Mouse (Mus musculus): ENCODE data around the gene Anks1. TPM values are rescaled to one million over a fixed set of nuclear protein-coding genes. Genes with fewer than 3 reads are reported as not detected.
A peak's percentile ranks its signal among the peaks of the same experiment; 100 is the strongest.

Anks1 gene
- polyA plus RNA-seq, 1 experiment from 2014 or later: 11.5 TPM

DNA sequence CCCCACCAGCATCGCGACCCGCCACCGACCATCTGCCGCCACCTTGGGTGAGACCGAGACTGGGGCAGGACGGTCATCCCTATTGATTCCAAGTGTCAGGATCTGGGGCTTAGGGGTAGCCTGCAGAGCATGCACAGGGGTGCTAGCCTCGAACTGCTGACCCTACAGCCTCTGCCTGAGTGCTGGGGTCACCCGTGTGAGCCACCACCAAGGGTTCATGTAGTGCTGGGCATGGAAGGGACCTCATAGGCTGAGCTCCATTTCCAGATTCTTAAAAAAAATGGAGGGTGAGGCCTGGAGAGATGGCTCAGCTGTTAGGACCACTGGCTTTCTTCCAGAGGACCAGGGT, 171.7 kb downstream of the Anks1 start:
- H3K9ac ChIP-seq: 0 out of 2 replicates have a peak overlapping the region, but pooled peaks have one; percentile 71
- no peak overlapping the region for H3K27ac ChIP-seq (ENCODE audit: poor library complexity, severe bottlenecking)
- H3K27me3 ChIP-seq (replicated peaks): peaks cover 16% of the 10 kb centered on the region
- no peaks in the 10 kb centered on the region for H3K9me3 ChIP-seq (replicated peaks)
- H3K4me2 ChIP-seq: peak overlapping the region; percentile 97
- WGBS: 15% methylated on average over 9 of the region's 9 CpGs
- H3K4me1 ChIP-seq (replicated peaks): peaks cover 9% of the 10 kb centered on the region; the same call in 1 of the 2 replicates
- H3K4me3 ChIP-seq: peak overlapping the region; percentile 60
- no peaks in the 10 kb centered on the region for H3K36me3 ChIP-seq
- ATAC-seq (ENCODE audit: insufficient number of reproducible peaks, low FRiP score): 0 out of 2 replicates have a peak, but pooled peaks have one; percentile 3

DNA sequence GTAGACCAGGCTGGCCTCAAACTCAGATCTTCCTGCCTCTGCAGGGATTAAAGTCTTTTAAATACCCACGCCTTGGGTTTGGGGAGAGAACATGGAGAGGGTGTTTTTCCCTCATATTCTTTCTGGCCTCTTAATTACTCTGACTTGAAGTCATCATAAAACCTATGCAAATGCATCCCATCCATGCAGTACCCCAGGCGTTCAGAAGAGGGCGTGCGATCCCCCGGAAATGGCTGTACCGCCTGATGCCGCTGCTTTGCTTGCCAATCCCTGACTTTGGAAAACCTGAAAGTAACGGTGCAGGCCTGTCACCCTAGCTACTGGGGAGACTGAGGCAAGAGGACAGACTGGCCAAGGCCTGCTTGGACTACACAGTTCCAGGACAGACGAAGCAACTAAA, 172.3 kb downstream of the Anks1 start:
- Histone ChIP-seq H3K4me2 (no peak overlapping the region), H3K9me3 (replicated peaks) (no peaks in the 10 kb centered on the region), H3K36me3 (no peaks in the 10 kb centered on the region), H3K27ac (ENCODE audit: poor library complexity, severe bottlenecking) (no peak overlapping the region), H3K27me3 (replicated peaks) (peaks cover 12% of the 10 kb centered on the region; the same call in 1 of the 2 replicates), H3K4me3 (no peak overlapping the region), H3K4me1 (replicated peaks) (peaks cover 9% of the 10 kb centered on the region; the same call in 1 of the 2 replicates), H3K9ac (no peak overlapping the region)
- no peak for ATAC-seq (ENCODE audit: insufficient number of reproducible peaks, low FRiP score)
- 57% methylated on average over 9 of the region's 9 CpGs for WGBS

DNA sequence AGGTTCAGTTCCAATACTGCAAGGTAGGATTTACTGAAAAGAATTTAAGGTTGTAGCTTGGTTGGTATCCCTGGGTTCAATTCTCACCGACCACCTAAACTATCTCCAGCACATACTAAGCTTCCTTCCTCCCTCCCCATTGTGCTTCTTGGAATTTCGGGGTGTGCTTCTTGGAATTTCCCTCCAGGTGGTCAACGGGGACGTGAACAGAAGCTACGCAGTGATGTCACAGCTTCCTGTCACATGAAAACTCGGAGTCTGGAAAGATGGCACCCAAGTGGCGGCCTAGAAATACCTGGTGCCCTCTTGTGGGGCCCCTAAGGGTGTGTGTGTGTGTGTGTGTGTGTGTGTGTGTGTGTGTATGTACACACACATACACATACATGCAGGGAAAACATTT, 172.8 kb downstream of the Anks1 start:
- H3K9me3 ChIP-seq (replicated peaks): no peaks in the 10 kb centered on the region
- H3K27me3 ChIP-seq (replicated peaks): peaks cover 12% of the 10 kb centered on the region; the same call in 1 of the 2 replicates
- no peak overlapping the region for H3K27ac ChIP-seq (ENCODE audit: poor library complexity, severe bottlenecking)
- H3K4me1 ChIP-seq (replicated peaks): peaks cover 9% of the 10 kb centered on the region
- H3K4me2 ChIP-seq: no peak overlapping the region
- H3K9ac ChIP-seq: no peak overlapping the region
- H3K36me3 ChIP-seq: no peaks in the 10 kb centered on the region
- WGBS: 82% methylated on average over 7 of the region's 7 CpGs
- H3K4me3 ChIP-seq: no peak overlapping the region
- ATAC-seq (ENCODE audit: insufficient number of reproducible peaks, low FRiP score): no peak

DNA sequence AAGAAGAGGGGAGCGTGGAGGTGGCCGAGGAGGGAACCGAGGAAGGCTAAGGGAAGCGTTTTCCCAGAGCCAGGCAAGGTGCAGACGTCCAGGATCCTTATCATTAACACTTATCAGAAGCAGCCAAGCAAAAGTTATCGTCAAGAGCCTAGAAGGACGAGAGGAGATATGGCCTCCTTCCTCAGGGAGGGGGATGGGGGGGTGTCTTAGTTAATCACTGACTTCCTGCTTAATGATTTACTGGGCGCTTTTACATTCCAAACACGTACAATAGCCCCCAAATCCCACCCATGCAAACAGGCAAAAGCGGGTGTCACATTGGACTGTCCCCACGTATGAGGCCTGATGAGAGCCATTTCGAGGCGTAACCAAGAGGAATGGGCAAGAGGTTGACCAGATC, 173.8 kb downstream of the Anks1 start:
- peaks cover 17% of the 10 kb centered on the region for H3K4me1 ChIP-seq (replicated peaks)
- no peaks in the 10 kb centered on the region for H3K9me3 ChIP-seq (replicated peaks)
- H3K27me3 ChIP-seq (replicated peaks): peaks cover 12% of the 10 kb centered on the region; the same call in 1 of the 2 replicates
- 37% methylated on average over 13 of the region's 13 CpGs for WGBS
- H3K4me3 ChIP-seq: no peak overlapping the region
- H3K9ac ChIP-seq: no peak overlapping the region
- H3K27ac ChIP-seq (ENCODE audit: poor library complexity, severe bottlenecking): no peak overlapping the region
- no peak overlapping the region for H3K4me2 ChIP-seq
- no peak for ATAC-seq (ENCODE audit: insufficient number of reproducible peaks, low FRiP score)
- H3K36me3 ChIP-seq: no peaks in the 10 kb centered on the region

DNA sequence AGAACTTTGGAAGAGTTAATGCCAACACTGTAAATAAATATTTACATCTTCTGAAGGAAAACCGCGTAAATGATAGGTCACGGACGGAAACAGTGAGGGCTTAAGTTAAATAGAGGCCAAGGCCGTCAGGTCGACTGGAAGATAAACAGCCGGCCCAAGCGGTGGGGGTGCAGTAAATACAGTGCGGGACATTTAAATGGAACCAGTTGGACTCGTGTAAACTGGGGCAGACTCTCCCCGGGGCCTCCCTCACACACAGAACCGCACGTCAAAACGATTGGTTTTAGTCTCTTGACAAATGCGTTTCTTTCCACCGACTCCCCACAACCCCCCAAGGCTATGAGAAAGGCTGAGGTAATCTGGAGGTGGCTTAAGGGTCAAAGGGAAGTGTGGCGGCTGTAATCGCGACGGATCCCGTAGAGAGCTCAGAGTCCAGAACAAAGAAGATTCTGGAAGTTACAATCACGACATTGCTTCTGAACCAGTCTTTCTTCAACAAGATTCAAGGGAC, 175.3 kb downstream of the Anks1 start:
- H3K4me2 ChIP-seq: 0 out of 2 replicates have a peak overlapping the region, but pooled peaks have one; percentile 58
- no peak overlapping the region for H3K27ac ChIP-seq (ENCODE audit: poor library complexity, severe bottlenecking)
- no peak overlapping the region for H3K4me3 ChIP-seq
- H3K36me3 ChIP-seq: no peaks in the 10 kb centered on the region
- peaks cover 12% of the 10 kb centered on the region; the same call in 1 of the 2 replicates for H3K27me3 ChIP-seq (replicated peaks)
- peaks cover 19% of the 10 kb centered on the region for H3K4me1 ChIP-seq (replicated peaks)
- H3K9me3 ChIP-seq (replicated peaks): no peaks in the 10 kb centered on the region
- 32% methylated on average over 22 of the region's 22 CpGs for WGBS
- H3K9ac ChIP-seq: peak overlapping the region; percentile 37; the same call in 1 of the 2 replicates
- no peak for ATAC-seq (ENCODE audit: insufficient number of reproducible peaks, low FRiP score)

DNA sequence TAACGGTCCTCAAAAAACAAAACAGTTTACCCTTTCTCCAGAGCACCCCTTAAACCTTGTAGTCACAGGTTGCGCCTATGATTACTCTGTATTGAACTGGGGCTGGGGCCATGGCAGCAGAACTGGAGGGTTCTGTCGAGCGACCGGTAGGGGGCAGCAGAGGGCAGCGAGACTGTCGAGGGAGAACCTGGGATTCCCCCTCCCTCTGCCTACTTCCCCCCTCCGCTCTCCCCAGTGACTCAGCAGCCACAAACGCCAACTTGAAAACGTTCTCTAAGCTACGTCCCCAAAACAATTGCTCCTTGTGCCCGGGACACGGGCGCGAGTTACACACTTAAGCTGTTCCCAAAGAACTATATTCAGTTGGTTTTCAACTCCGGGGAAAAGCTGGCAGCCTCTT, 175.9 kb downstream of the Anks1 start:
- Histone ChIP-seq H3K9ac (peak overlapping the region; percentile 57; the same call in 1 of the 2 replicates), H3K4me2 (peak overlapping the region; percentile 58), H3K27ac (ENCODE audit: poor library complexity, severe bottlenecking) (no peak overlapping the region), H3K27me3 (replicated peaks) (peaks cover 12% of the 10 kb centered on the region; the same call in 1 of the 2 replicates), H3K9me3 (replicated peaks) (no peaks in the 10 kb centered on the region), H3K4me3 (no peak overlapping the region), H3K36me3 (no peaks in the 10 kb centered on the region), H3K4me1 (replicated peaks) (peaks cover 19% of the 10 kb centered on the region)
- WGBS: 2% methylated on average over 16 of the region's 16 CpGs
- ATAC-seq (ENCODE audit: insufficient number of reproducible peaks, low FRiP score): peak; percentile 70

DNA sequence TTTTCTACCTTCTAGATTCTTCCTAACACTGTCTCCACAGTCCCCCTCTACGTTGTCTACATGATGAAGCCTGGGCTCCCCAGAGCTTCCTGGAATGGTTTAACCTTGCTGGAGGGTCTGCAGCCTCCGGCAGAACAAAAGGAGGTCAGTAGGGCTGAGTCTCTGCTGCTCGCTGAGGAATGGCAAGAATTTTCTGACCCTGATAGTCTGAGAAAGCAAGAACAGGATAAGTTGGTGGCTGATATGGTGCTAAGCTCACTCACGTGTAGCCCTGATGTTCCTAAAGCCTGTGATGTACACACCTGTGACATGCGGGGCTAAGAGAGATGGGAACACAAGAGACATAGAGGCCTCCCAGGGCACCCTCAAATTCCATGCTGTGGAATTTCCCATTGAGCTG, 178.3 kb downstream of the Anks1 start:
- Histone ChIP-seq H3K4me2 (no peak overlapping the region), H3K4me1 (replicated peaks) (peaks cover 14% of the 10 kb centered on the region), H3K36me3 (no peaks in the 10 kb centered on the region), H3K9me3 (replicated peaks) (no peaks in the 10 kb centered on the region), H3K4me3 (no peak overlapping the region), H3K9ac (no peak overlapping the region), H3K27me3 (replicated peaks) (peaks cover 12% of the 10 kb centered on the region; the same call in 1 of the 2 replicates), H3K27ac (ENCODE audit: poor library complexity, severe bottlenecking) (peak overlapping the region; percentile 69)
- ATAC-seq (ENCODE audit: insufficient number of reproducible peaks, low FRiP score): no peak; the same call in 1 of the 2 replicates
- WGBS: 10% methylated on average over 5 of the region's 5 CpGs

DNA sequence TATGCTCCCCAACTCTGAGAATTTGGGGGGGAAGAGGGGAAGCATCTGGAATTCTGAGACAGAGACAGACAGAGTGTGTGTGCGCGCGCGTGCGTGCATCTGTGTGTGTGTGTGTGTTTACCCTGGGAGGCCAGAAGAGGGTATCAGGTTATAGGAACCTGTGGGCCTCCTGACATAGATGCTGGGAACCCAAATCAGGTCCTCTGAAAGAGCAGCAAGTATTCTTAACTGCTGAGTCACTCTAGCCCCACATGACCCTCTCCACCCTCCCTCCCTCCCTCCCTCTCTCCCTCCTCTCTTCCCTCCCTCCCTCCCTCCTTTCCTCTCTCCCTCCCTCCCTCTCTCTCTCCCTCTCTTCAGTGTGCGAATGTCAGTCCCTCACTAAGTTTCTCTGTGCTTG, 179.6 kb downstream of the Anks1 start:
- no peak overlapping the region for H3K4me2 ChIP-seq
- H3K27me3 ChIP-seq (replicated peaks): 0 out of 2 replicates have a peak, but pooled peaks cover 4% of the 10 kb centered on the region
- 94% methylated on average over 6 of the region's 6 CpGs for WGBS
- H3K4me3 ChIP-seq: no peak overlapping the region
- H3K9me3 ChIP-seq (replicated peaks): peaks cover under 1% of the 10 kb centered on the region
- ATAC-seq (ENCODE audit: insufficient number of reproducible peaks, low FRiP score): no peak
- no peaks in the 10 kb centered on the region for H3K36me3 ChIP-seq
- peaks cover 10% of the 10 kb centered on the region for H3K4me1 ChIP-seq (replicated peaks)
- H3K27ac ChIP-seq (ENCODE audit: poor library complexity, severe bottlenecking): no peak overlapping the region
- no peak overlapping the region for H3K9ac ChIP-seq

DNA sequence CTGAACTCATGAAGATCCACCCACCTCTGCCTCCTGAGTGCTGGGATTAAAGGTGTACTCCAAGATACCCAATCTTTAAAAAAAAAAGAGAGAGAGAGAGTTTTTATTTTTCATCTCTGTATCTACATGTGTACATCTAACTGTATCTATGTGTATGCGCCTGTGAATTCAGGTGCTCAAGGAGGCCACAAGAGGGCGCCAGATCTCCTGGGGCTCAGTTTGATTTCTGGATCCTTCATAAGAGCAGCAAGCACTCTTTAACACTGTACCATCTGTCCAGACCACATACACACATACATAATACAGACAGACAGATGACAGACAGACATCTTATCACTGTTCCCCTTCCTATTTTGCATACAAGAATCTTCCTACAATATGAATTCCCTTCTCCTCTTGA, 183.2 kb downstream of the Anks1 start:
- Histone ChIP-seq H3K9me3 (replicated peaks) (peaks cover 4% of the 10 kb centered on the region), H3K4me2 (no peak overlapping the region), H3K27ac (ENCODE audit: poor library complexity, severe bottlenecking) (no peak overlapping the region), H3K36me3 (no peaks in the 10 kb centered on the region), H3K27me3 (replicated peaks) (no peaks in the 10 kb centered on the region; the same call in 1 of the 2 replicates), H3K9ac (no peak overlapping the region), H3K4me1 (replicated peaks) (peaks cover 10% of the 10 kb centered on the region), H3K4me3 (no peak overlapping the region)
- WGBS: 87% methylated on average over 2 of the region's 2 CpGs
- no peak for ATAC-seq (ENCODE audit: insufficient number of reproducible peaks, low FRiP score)

DNA sequence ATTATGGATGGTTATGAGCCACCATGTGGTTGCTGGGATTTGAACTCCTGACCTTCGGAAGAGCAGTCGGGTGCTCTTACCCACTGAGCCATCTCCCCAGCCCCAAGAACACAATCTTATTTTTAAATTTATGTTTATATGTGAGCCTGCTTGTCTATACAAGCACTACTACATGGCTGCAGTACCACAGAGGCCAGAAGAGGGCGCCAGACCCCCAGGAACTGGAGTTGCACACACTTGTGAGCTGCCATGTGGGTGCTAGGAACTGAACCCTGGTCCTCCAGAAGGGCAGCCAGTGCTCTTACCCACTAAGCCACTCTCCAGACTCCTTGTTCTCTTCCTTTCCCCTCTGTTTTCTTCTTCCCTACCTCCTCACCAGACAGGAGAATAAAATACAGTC, 184.7 kb downstream of the Anks1 start:
- Histone ChIP-seq H3K27me3 (replicated peaks) (no peaks in the 10 kb centered on the region; the same call in 1 of the 2 replicates), H3K4me3 (no peak overlapping the region), H3K36me3 (no peaks in the 10 kb centered on the region), H3K9ac (no peak overlapping the region), H3K9me3 (replicated peaks) (peaks cover 4% of the 10 kb centered on the region), H3K27ac (ENCODE audit: poor library complexity, severe bottlenecking) (no peak overlapping the region), H3K4me2 (no peak overlapping the region), H3K4me1 (replicated peaks) (0 out of 2 replicates have a peak, but pooled peaks cover 5% of the 10 kb centered on the region)
- WGBS: 70% methylated on average over 3 of the region's 3 CpGs
- ATAC-seq (ENCODE audit: insufficient number of reproducible peaks, low FRiP score): no peak

DNA sequence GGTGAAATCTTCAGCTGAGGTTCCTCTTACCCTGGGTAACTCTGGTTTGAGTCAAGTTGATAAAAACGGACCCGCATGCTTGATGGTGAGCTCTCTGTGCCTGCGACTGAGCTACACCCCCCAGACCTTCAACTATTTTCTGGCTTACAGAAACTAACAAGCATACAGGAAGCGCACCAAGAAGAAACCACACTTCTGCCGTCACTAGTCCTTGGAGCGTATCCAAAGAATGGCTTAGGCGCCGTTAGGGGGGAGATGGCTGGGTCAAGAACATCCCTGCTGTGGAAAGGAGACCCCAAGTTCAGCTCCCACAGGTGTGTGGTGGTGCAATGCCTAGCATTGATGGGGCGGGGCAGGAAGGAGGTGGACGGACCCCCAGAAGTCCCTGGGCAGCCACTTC, 187.3 kb downstream of the Anks1 start:
- Histone ChIP-seq H3K9me3 (replicated peaks) (peaks cover 6% of the 10 kb centered on the region), H3K27ac (ENCODE audit: poor library complexity, severe bottlenecking) (no peak overlapping the region), H3K36me3 (no peaks in the 10 kb centered on the region), H3K27me3 (replicated peaks) (no peaks in the 10 kb centered on the region; the same call in 1 of the 2 replicates), H3K4me2 (no peak overlapping the region), H3K4me1 (replicated peaks) (0 out of 2 replicates have a peak, but pooled peaks cover 9% of the 10 kb centered on the region), H3K4me3 (no peak overlapping the region), H3K9ac (no peak overlapping the region)
- WGBS: 78% methylated on average over 10 of the region's 10 CpGs
- ATAC-seq (ENCODE audit: insufficient number of reproducible peaks, low FRiP score): no peak

DNA sequence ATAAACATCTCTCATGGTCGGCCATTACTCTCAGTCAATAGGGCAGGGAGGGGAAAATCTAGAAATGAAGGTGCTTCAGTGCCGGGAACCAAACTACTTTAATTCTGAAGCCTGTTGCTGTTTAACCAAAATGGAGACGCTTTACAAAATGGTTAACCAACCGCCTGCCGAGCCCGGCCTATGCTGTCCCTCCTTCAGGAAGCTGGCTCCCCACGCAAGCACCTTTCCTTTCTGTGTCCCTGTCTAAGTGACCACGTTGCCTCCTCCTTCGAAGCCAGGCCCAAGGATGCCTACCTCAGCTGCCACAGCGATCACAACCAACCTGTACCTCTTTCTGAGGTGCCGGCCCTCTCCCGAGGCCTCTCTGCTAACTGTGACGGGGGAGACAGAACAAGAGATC, 188.2 kb downstream of the Anks1 start:
- H3K9me3 ChIP-seq (replicated peaks): peaks cover 6% of the 10 kb centered on the region
- no peak overlapping the region for H3K4me2 ChIP-seq
- H3K9ac ChIP-seq: no peak overlapping the region
- no peaks in the 10 kb centered on the region for H3K36me3 ChIP-seq
- no peak for ATAC-seq (ENCODE audit: insufficient number of reproducible peaks, low FRiP score)
- no peaks in the 10 kb centered on the region; the same call in 1 of the 2 replicates for H3K27me3 ChIP-seq (replicated peaks)
- no peak overlapping the region for H3K27ac ChIP-seq (ENCODE audit: poor library complexity, severe bottlenecking)
- H3K4me3 ChIP-seq: no peak overlapping the region
- 79% methylated on average over 13 of the region's 13 CpGs for WGBS
- 0 out of 2 replicates have a peak, but pooled peaks cover 9% of the 10 kb centered on the region for H3K4me1 ChIP-seq (replicated peaks)

Measured in heart, embryonic 12.5 days (tissue).